Mouse (Mus musculus) lung, embryonic 16.5 days (tissue): ENCODE data around the gene Gramd2. TPM values are rescaled to one million over a fixed set of nuclear protein-coding genes. Genes with fewer than 3 reads are reported as not detected.
A peak's percentile ranks its signal among the peaks of the same experiment; 100 is the strongest.

Source experiments
- ATAC-seq: fragments of 200-750 bp; cut with Nextera tagmentation; 2 replicates; pipeline ENCODE4 v1.8.0; 2017; ENCODE audit warnings: low read depth, mild to moderate bottlenecking, moderate library complexity
- H3K27ac ChIP-seq: fragments of 300-500 bp; sonication (generic); 2 replicates; pipeline ENCODE4 v1.5.1; 2014; ENCODE audit warnings: mild to moderate bottlenecking, control low read depth, low read length
- H3K27me3 ChIP-seq: fragments of 300-500 bp; sonication (generic); 2 replicates; pipeline ENCODE4 v1.6.1; 2014; ENCODE audit warnings: low read depth, low read length, mixed read lengths; ENCODE audit not compliant: control insufficient read depth, insufficient read depth
- H3K36me3 ChIP-seq: fragments of 300-500 bp; sonication (generic); 2 replicates; pipeline ENCODE4 v1.6.1; 2014; ENCODE audit warnings: low read length; ENCODE audit not compliant: control insufficient read depth, insufficient read depth
- H3K4me1 ChIP-seq: fragments of 300-500 bp; sonication (generic); replicated peaks from 2 replicates; pipeline ENCODE4 v1.6.1; 2014; ENCODE audit warnings: low read length, mixed read lengths; ENCODE audit not compliant: control insufficient read depth, insufficient read depth
- H3K4me2 ChIP-seq: fragments of 300-500 bp; sonication (generic); 2 replicates; pipeline ENCODE4 v1.6.1; 2014; ENCODE audit warnings: low read depth, low read length, control low read depth
- H3K4me3 ChIP-seq: fragments of 300-500 bp; sonication (generic); 2 replicates; pipeline ENCODE4 v1.5.1; 2014; ENCODE audit warnings: mild to moderate bottlenecking, low read length, control low read depth
- H3K9ac ChIP-seq: fragments of 300-500 bp; sonication (generic); 2 replicates; pipeline ENCODE4 v1.6.1; 2014; ENCODE audit warnings: low read length, control low read depth
- H3K9me3 ChIP-seq: fragments of 300-500 bp; sonication (generic); 2 replicates; pipeline ENCODE4 v1.6.1; 2016; ENCODE audit warnings: low read length; ENCODE audit not compliant: control insufficient read depth
- WGBS: fragments of 180-500 bp; shearing (Covaris S2); extraction: QIAGEN DNeasy Blood & Tissue Kit; methylation state at CpG from one replicate; pipeline ENCODE4 v1.1.7; 2014; 5-methylcytosine and 5-hydroxymethylcytosine counted together
- polyA plus RNA-seq: library from polyadenylated mRNA; unstranded; fragments of >200 nt; fragmentation: Nextera tagmentation; extraction: Ambion mirVana; gene quantifications from 2 replicates; pipeline ENCODE4 v1.2.1, GENCODE M21; 2015

The Gramd2 gene
- polyA plus RNA-seq, 1 experiment from 2014 or later: 11.0 TPM

- WGBS: 1% methylated on average over 65 of the region's 65 CpGs
- peak overlapping the region; percentile 88 for H3K9ac ChIP-seq
- no peaks in the 10 kb centered on the region for H3K27me3 ChIP-seq
- peak overlapping the region; percentile 93 for H3K4me3 ChIP-seq
- peak; percentile 34 for ATAC-seq
- H3K4me1 ChIP-seq: peaks cover 41% of the 10 kb centered on the region
- H3K4me2 ChIP-seq: peak overlapping the region; percentile 79
- H3K36me3 ChIP-seq: 0 out of 2 replicates have a peak, but pooled peaks cover 2% of the 10 kb centered on the region
- no peaks in the 10 kb centered on the region for H3K9me3 ChIP-seq
- H3K27ac ChIP-seq: peak overlapping the region; percentile 97
These were observed 23.0 kb upstream of the Gramd2 start for GRCm38 (mm10) chr9:59656635-59657617.

GRCm38 (mm10) chr9:59658146-59658545 is 21.8 kb upstream of the Gramd2 start:
- Histone ChIP-seq H3K27me3 (no peaks in the 10 kb centered on the region), H3K9me3 (no peaks in the 10 kb centered on the region), H3K9ac (peak overlapping the region; percentile 88), H3K4me2 (peak overlapping the region; percentile 79), H3K4me3 (peak overlapping the region; percentile 93), H3K4me1 (peaks cover 41% of the 10 kb centered on the region), H3K36me3 (peaks cover 3% of the 10 kb centered on the region; the same call in 1 of the 2 replicates), H3K27ac (peak overlapping the region; percentile 97)
- WGBS: 5% methylated on average over 4 of the region's 4 CpGs
- ATAC-seq: no peak

- H3K4me1 ChIP-seq: peaks cover 48% of the 10 kb centered on the region
- 0 out of 2 replicates have a peak overlapping the region, but pooled peaks have one; percentile 46 for H3K9ac ChIP-seq
These were observed 20.6 kb upstream of the Gramd2 start for GRCm38 (mm10) chr9:59659036-59660026.

GRCm38 (mm10) chr9:59660421-59660820 is 19.5 kb upstream of the Gramd2 start:
- Histone ChIP-seq H3K36me3 (peaks cover 9% of the 10 kb centered on the region; the same call in 1 of the 2 replicates), H3K9ac (no peak overlapping the region), H3K4me2 (peak overlapping the region; percentile 32; the same call in 1 of the 2 replicates), H3K4me1 (peaks cover 49% of the 10 kb centered on the region), H3K27me3 (no peaks in the 10 kb centered on the region), H3K27ac (peak overlapping the region; percentile 58; the same call in 1 of the 2 replicates), H3K9me3 (no peaks in the 10 kb centered on the region), H3K4me3 (no peak overlapping the region)
- no peak for ATAC-seq
- WGBS: 46% methylated on average over 10 of the region's 10 CpGs

More at GRCm38 (mm10) chr9:59659036-59660026, 20.6 kb upstream of the Gramd2 start:
- H3K27me3 ChIP-seq: no peaks in the 10 kb centered on the region
- no peaks in the 10 kb centered on the region for H3K9me3 ChIP-seq
- H3K27ac ChIP-seq: peak overlapping the region; percentile 58
- ATAC-seq: peak; percentile 41
- peak overlapping the region; percentile 20 for H3K4me3 ChIP-seq
- peak overlapping the region; percentile 79 for H3K4me2 ChIP-seq
- WGBS: 22% methylated on average over 14 of the region's 14 CpGs
- peaks cover 5% of the 10 kb centered on the region; the same call in 1 of the 2 replicates for H3K36me3 ChIP-seq

- ATAC-seq: no peak
- Histone ChIP-seq H3K4me1 (peaks cover 49% of the 10 kb centered on the region), H3K4me2 (no peak overlapping the region), H3K9ac (no peak overlapping the region; the same call in 1 of the 2 replicates), H3K36me3 (peaks cover 16% of the 10 kb centered on the region; the same call in 1 of the 2 replicates), H3K27me3 (no peaks in the 10 kb centered on the region), H3K27ac (no peak overlapping the region), H3K9me3 (no peaks in the 10 kb centered on the region), H3K4me3 (no peak overlapping the region)
- 58% methylated on average over 6 of the region's 6 CpGs for WGBS
These were observed 18.5 kb upstream of the Gramd2 start for GRCm38 (mm10) chr9:59661298-59661975.

GRCm38 (mm10) chr9:59663226-59663625 is 16.7 kb upstream of the Gramd2 start:
- Histone ChIP-seq H3K27ac (no peak overlapping the region), H3K4me2 (no peak overlapping the region), H3K4me1 (peaks cover 41% of the 10 kb centered on the region), H3K27me3 (no peaks in the 10 kb centered on the region), H3K36me3 (peaks cover 33% of the 10 kb centered on the region), H3K4me3 (no peak overlapping the region), H3K9ac (no peak overlapping the region), H3K9me3 (no peaks in the 10 kb centered on the region)
- 77% methylated on average over 7 of the region's 7 CpGs for WGBS
- no peak for ATAC-seq

GRCm38 (mm10) chr9:59663957-59664356 is 16.0 kb upstream of the Gramd2 start:
- no peak overlapping the region for H3K4me2 ChIP-seq
- no peak overlapping the region for H3K9ac ChIP-seq
- ATAC-seq: no peak
- H3K9me3 ChIP-seq: no peaks in the 10 kb centered on the region
- H3K36me3 ChIP-seq: peaks cover 39% of the 10 kb centered on the region
- no peaks in the 10 kb centered on the region for H3K27me3 ChIP-seq
- WGBS: 55% methylated on average over 3 of the region's 3 CpGs
- no peak overlapping the region for H3K4me3 ChIP-seq
- no peak overlapping the region for H3K27ac ChIP-seq
- H3K4me1 ChIP-seq: peaks cover 34% of the 10 kb centered on the region

- Histone ChIP-seq H3K4me3 (no peak overlapping the region), H3K27me3 (no peaks in the 10 kb centered on the region), H3K27ac (no peak overlapping the region), H3K9ac (no peak overlapping the region), H3K4me2 (no peak overlapping the region), H3K9me3 (no peaks in the 10 kb centered on the region), H3K4me1 (peaks cover 26% of the 10 kb centered on the region), H3K36me3 (peaks cover 44% of the 10 kb centered on the region)
- WGBS: 59% methylated on average over 4 of the region's 4 CpGs
- ATAC-seq: peak; percentile 46
These were observed 15.2 kb upstream of the Gramd2 start for GRCm38 (mm10) chr9:59664664-59665256.
